Mouse (Mus musculus) heart, postnatal 0 days (tissue): Measurements from ENCODE around the gene Bbip1. TPM values are rescaled to one million over a fixed set of nuclear protein-coding genes. Genes with fewer than 3 reads are reported as not detected.
"Not testable (repeated sequence)": the region's sequence is repeated elsewhere in the genome, so short reads cannot be mapped to it uniquely, and the experiment has no call there.

ENCODE experiments used
- ATAC-seq: fragments of 200-750 bp; cut with Nextera tagmentation; 2 replicates; pipeline ENCODE4 v1.8.0; 2017; ENCODE audit warnings: low read depth, moderate number of reproducible peaks, moderate library complexity; ENCODE audit not compliant: insufficient read depth
- DNase-seq: peaks from one replicate; pipeline ENCODE4 v3.0.0-alpha.2; 2016; ENCODE audit warnings: low spot score
- H3K27ac ChIP-seq: fragments of 300-500 bp; sonication (generic); 2 replicates; pipeline ENCODE4 v1.5.1; 2014; ENCODE audit warnings: low read depth, mild to moderate bottlenecking
- H3K27me3 ChIP-seq: fragments of 300-500 bp; sonication (generic); 2 replicates; pipeline ENCODE4 v1.6.1; 2014; ENCODE audit warnings: low read length, mixed read lengths; ENCODE audit not compliant: control insufficient read depth, insufficient read depth
- H3K36me3 ChIP-seq: fragments of 300-500 bp; sonication (generic); replicated peaks from 2 replicates; pipeline ENCODE4 v1.6.1; 2014; ENCODE audit warnings: low read length, mixed read lengths; ENCODE audit not compliant: control insufficient read depth, insufficient read depth
- H3K4me1 ChIP-seq: fragments of 300-500 bp; sonication (generic); 2 replicates; pipeline ENCODE4 v1.6.1; 2014; ENCODE audit warnings: antibody characterized with exemption; ENCODE audit not compliant: control insufficient read depth, insufficient read depth
- H3K4me2 ChIP-seq: fragments of 300-500 bp; sonication (generic); 2 replicates; pipeline ENCODE4 v1.6.1; 2014; ENCODE audit warnings: low read depth, mild to moderate bottlenecking, low read length, moderate library complexity
- H3K4me3 ChIP-seq: fragments of 300-500 bp; sonication (generic); 2 replicates; pipeline ENCODE4 v1.5.1; 2014; ENCODE audit warnings: low read depth, low read length
- H3K9ac ChIP-seq: fragments of 300-500 bp; sonication (generic); replicated peaks from 2 replicates; pipeline ENCODE4 v1.6.1; 2014; ENCODE audit warnings: low read depth, low read length, mixed read lengths
- H3K9me3 ChIP-seq: fragments of 300-500 bp; sonication (generic); replicated peaks from 2 replicates; pipeline ENCODE4 v1.6.1; 2016; ENCODE audit warnings: low read length; ENCODE audit not compliant: control insufficient read depth
- CTCF ChIP-seq: IDR thresholded peaks from 2 replicates; pipeline ENCODE4 v1.5.1; 2016; ENCODE audit warnings: antibody characterized with exemption, control low read depth, low read depth
- EP300 ChIP-seq: IDR thresholded peaks from 2 replicates; pipeline ENCODE4 v1.6.1; 2016; ENCODE audit warnings: antibody characterized with exemption, low read depth
- WGBS: fragments of 180-500 bp; shearing (Covaris S2); extraction: QIAGEN DNeasy Blood & Tissue Kit; methylation state at CpG from one replicate; pipeline ENCODE4 v1.1.7; 2014; 5-methylcytosine and 5-hydroxymethylcytosine counted together
- polyA plus RNA-seq: library from polyadenylated mRNA; unstranded; fragments of >200 nt; fragmentation: Nextera tagmentation; extraction: Ambion mirVana; gene quantifications from 2 replicates; pipeline ENCODE4 v1.2.1, GENCODE M21; 2015
- total RNA-seq: library from RNA; depleted of rRNA; stranded (reverse); fragments of >200 nt; gene quantifications from 2 replicates; pipeline ENCODE4 v1.2.3, GENCODE M21; 2014; ENCODE audit warnings: low replicate concordance

Bbip1 gene
- total and polyA plus RNA-seq, 2 experiments from 2014 or later, result 32.1 to 74.2 TPM

GRCm38 (mm10) chr19:53919541-53919940 lies 24.9 kb downstream of the Bbip1 start:
- ATAC-seq, result no peak
- no peaks in the 10 kb centered on the region for H3K27me3 ChIP-seq

GRCm38 (mm10) chr19:53914950-53915349 lies 29.5 kb downstream of the Bbip1 start:
- H3K4me1 ChIP-seq, result no peaks in the 10 kb centered on the region
- no peaks in the 10 kb centered on the region for H3K9me3 ChIP-seq
- DNase-seq (no peak), ATAC-seq (no peak)
- H3K36me3 ChIP-seq, result peaks cover 63% of the 10 kb centered on the region
- WGBS, result 87% methylated on average over 4 of the region's 4 CpGs
- H3K27me3 ChIP-seq, result no peaks in the 10 kb centered on the region
- no peak overlapping the region for H3K4me2 ChIP-seq
- H3K9ac ChIP-seq, result no peak overlapping the region
- TF ChIP-seq CTCF (no peak), EP300 (no peak)
- no peak overlapping the region for H3K4me3 ChIP-seq
- no peak overlapping the region for H3K27ac ChIP-seq

More at GRCm38 (mm10) chr19:53919541-53919940, 24.9 kb downstream of the Bbip1 start:
- H3K4me3 ChIP-seq, result no peak overlapping the region
- WGBS, result 89% methylated on average over 10 of the region's 10 CpGs
- H3K9ac ChIP-seq, result no peak overlapping the region
- no peaks in the 10 kb centered on the region for H3K4me1 ChIP-seq
- DNase-seq, result no peak
- no peaks in the 10 kb centered on the region for H3K9me3 ChIP-seq
- TF ChIP-seq CTCF (no peak), EP300 (no peak)
- no peak overlapping the region for H3K27ac ChIP-seq
- H3K36me3 ChIP-seq, result peaks cover 64% of the 10 kb centered on the region
- H3K4me2 ChIP-seq, result no peak overlapping the region

GRCm38 (mm10) chr19:53906703-53907070 lies 37.7 kb downstream of the Bbip1 start:
- not testable (repeated sequence) for ATAC-seq, H3K27me3 ChIP-seq, DNase-seq, H3K36me3 ChIP-seq, H3K4me3 ChIP-seq, H3K4me2 ChIP-seq, H3K9ac ChIP-seq, H3K9me3 ChIP-seq, H3K27ac ChIP-seq
- H3K4me1 ChIP-seq, result peaks cover 24% of the 10 kb centered on the region

- Histone ChIP-seq H3K4me1 (peaks cover 25% of the 10 kb centered on the region), H3K27me3 (no peaks in the 10 kb centered on the region), H3K4me2 (peak overlapping the region; percentile 94; the same call in 1 of the 2 replicates), H3K4me3 (no peak overlapping the region), H3K9me3 (no peaks in the 10 kb centered on the region), H3K36me3 (peaks cover 9% of the 10 kb centered on the region; the same call in 1 of the 2 replicates), H3K9ac (no peak overlapping the region), H3K27ac (no peak overlapping the region)
- DNase-seq (no peak), ATAC-seq (no peak)
- WGBS, result 55% methylated on average over 6 of the region's 6 CpGs
- TF ChIP-seq EP300 (no peak), CTCF (no peak)
These were observed 38.3 kb downstream of the Bbip1 start for GRCm38 (mm10) chr19:53906033-53906702.

GRCm38 (mm10) chr19:53904833-53905480 lies 39.5 kb downstream of the Bbip1 start:
- DNase-seq (no peak), ATAC-seq (no peak)
- WGBS, result 50% methylated on average over 7 of the region's 7 CpGs
- H3K9ac ChIP-seq, result no peak overlapping the region
- peak overlapping the region; percentile 94 for H3K4me2 ChIP-seq
- TF ChIP-seq EP300, result no peak
- no peak for TF ChIP-seq CTCF
- no peaks in the 10 kb centered on the region for H3K27me3 ChIP-seq
- H3K27ac ChIP-seq, result no peak overlapping the region
- H3K36me3 ChIP-seq, result peaks cover 9% of the 10 kb centered on the region; the same call in 1 of the 2 replicates
- peak overlapping the region; percentile 99 for H3K4me3 ChIP-seq
- no peaks in the 10 kb centered on the region for H3K9me3 ChIP-seq
- peaks cover 25% of the 10 kb centered on the region for H3K4me1 ChIP-seq
